Mouse (Mus musculus) olfactory bulb, adult 2 months (tissue): ENCODE data around the gene Ang4.

Experiments
- CTCF ChIP-seq: fragments of 200-500 bp; IDR thresholded peaks from 2 replicates; pipeline ENCODE4 v1.5.1; 2012; ENCODE audit warnings: low read depth, mild to moderate bottlenecking, low read length, moderate library complexity; ENCODE audit not compliant: insufficient read depth
- POLR2A ChIP-seq: fragments of 200-500 bp; IDR thresholded peaks from 2 replicates; pipeline ENCODE4 v1.6.1; 2012; ENCODE audit warnings: mild to moderate bottlenecking, low read depth, low read length, moderate library complexity; ENCODE audit not compliant: insufficient read depth

- TF ChIP-seq CTCF, result no peak
- no peak for TF ChIP-seq POLR2A
These were observed 4.4 kb upstream of the Ang4 start for GRCm38 (mm10) chr14:51777791-51778190.
